Mouse (Mus musculus) liver (tissue): ENCODE measurements at regions not wholly inside any gene's neighbourhood (a gene's known extent, or its start where the extent isn't known, plus 50 kb on each side); places are given as distances from the start of the nearest gene placed in this dataset.
A peak's percentile ranks its signal among the peaks of the same experiment; 100 is the strongest.

Experiments used
- DNase-seq: peaks from one replicate; pipeline ENCODE4 v3.0.0-alpha.2; 2020; ENCODE audit warnings: mixed read lengths

DNA sequence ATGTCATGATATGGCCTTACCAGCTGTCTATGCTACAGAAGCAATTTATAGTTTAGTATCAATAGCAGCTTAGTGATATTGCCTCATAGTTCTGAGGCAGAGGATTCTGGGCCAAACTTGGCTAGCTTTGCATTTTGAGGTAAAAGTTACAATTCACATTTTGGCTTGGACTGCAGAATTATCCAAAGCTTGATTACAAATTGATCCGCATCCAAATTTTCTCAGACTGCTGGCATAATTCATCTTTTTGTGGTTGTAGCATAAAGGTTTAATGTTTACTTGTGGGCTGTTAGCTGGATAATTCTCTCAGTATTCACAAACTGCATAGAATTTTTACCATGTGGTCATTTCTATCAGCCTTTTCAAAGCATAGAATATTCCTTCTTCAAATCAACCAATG is 589.9 kb upstream of the Pdcd1 start:
- DNase-seq, result no peak

DNA sequence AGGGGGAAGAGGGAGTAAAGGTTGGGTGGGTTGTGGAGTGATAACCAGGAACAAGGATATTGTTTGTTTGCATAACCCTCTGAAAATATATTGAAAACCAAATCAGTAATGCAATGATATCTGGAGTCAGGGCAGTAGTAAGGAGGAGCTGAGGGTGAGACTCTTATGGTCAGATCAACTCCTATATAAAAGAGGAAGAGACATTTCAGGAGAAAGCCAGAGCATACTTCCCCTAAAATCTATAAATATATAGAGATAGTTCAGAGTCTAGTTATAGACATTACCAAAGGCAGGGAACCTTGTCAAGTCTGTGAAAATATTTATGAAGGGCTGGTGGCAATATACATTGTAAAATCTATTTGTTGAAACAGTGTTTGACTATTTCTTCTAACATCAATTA is 605.9 kb upstream of the Pdcd1 start:
- DNase-seq, result no peak

GRCm38 (mm10) chr1:94671641-94672040 is 619.3 kb upstream of the Pdcd1 start:
- DNase-seq, result no peak

DNA sequence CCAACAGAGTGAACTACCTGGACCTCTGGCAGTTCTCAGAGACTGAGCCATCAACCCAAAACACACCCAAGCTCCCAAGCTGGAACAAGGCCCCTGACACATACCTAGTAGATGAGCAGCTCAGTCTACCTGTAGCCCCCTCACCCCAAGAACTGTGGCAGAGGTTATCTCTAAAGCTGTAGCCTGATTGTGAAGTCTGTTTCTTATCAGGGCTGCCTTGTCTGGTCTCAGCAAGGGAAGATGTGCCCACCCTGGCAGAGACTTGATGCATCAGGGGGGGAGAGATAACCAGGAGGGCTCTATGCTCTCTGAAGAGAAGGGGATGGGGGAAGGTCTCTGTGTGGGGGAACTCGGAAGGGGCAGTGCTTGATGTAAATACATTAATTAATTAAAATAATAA is 612.9 kb upstream of the Fam174a start:
- DNase-seq, result no peak

- DNase-seq, result no peak
These were observed 611.7 kb upstream of the Fam174a start for GRCm38 (mm10) chr1:94701688-94702087.

DNA sequence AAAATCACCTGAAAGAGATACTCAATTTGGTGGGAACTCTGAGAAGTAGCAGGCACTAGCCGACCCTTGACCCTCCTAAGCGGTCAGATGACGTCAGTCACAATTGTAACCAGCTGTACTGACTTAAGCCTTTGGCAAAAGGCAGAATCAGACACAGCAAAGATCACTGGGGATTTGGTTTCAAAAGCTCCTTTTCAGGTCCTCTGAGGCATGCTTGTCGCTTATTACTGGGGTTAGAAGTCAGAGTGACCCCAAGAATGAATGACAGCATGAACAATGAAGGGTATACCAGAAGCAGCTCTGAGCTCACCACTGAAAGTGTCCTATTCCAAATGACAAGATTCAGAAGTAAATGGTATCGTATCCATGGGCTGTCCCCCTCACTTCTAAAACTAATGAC is 600.6 kb upstream of the Fam174a start:
- DNase-seq, result no peak

DNA sequence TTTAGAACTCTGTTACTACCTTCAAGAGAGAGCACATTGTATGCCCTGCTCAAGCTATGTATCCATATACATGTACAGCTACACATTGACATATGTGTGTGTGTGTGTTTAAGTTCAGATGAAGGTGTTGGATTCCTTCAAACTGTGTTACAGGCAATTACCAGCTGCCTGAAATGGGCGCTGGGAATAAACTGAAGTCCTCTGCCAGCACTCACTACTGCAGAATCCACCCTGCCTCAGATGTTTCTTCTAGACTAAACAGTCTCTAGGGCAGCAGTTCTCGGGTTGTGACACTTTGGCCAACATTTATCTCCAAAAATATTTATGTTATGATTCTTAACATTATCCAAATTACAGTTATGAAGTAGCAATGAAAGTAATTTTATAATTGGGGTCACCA is 595.7 kb upstream of the Fam174a start:
- DNase-seq, result no peak

- no peak for DNase-seq
These were observed 559.9 kb upstream of the Fam174a start for GRCm38 (mm10) chr1:94753523-94753922.

- DNase-seq, result no peak
These were observed 524.3 kb upstream of the Fam174a start for GRCm38 (mm10) chr1:94789019-94789585.

GRCm38 (mm10) chr1:94790604-94791003 is 522.8 kb upstream of the Fam174a start:
- DNase-seq, result no peak

DNA sequence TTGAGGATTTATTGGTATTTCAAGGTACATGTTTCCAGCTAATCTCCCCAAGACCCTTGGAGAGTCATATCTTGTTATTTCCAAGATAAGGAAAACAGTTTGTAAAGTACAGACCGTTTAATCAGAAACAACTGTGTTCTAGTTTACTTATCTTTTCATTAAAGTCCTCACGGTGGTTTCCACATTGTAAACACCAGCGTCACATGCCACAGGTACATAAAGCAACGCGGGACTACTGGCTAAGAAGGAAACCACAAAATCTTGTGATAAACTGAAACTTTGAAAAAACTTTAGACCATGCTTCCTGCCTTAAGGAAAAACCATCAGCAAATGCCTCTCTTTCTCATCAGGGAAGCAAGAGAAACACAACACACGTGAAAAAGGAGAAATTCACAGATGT is 522.4 kb upstream of the Fam174a start:
- peak; percentile 6 for DNase-seq

GRCm38 (mm10) chr1:94796028-94796427 is 517.4 kb upstream of the Fam174a start:
- DNase-seq, result no peak

DNA sequence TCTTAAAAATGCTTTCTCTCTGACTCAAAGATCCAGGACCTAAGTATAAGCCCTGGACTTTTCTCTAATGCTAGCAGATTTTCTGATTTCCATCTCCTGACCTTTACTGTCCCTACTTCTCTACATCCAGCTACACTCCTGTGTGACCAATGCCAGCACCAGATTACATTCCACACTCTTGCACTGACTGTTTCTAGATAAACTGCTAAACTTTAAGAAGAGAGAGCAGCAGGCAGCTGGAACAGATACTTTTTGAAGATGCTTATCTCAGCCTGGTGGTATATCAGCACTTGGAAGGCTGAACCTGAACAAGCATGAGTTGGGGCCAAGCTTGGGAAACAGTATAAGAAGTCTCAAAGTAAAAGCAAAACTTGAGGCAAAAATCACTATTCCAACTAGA is 509.7 kb upstream of the Fam174a start:
- no peak for DNase-seq

DNA sequence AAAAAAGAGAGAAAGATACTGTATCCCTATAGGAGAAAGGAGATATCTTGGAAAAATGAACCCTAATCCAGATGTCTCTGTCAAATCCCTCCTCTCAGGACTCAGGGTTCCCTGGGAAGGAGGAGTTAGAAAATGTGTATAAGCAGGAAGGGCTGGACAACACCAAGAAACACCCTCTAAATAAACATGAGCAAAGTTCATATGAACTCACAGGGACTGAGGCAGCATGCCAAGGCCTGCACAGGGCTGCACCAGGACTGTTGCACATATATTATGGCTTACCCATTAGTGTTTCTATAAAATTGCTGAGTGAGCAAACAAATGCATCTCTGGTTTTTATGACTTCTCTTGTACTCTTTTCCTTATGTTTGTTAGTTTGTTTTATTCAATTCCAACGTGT is 508.5 kb upstream of the Fam174a start:
- DNase-seq, result no peak

GRCm38 (mm10) chr1:94827628-94828027 is 485.8 kb upstream of the Fam174a start:
- DNase-seq, result no peak

- no peak for DNase-seq
These were observed 477.4 kb upstream of the Fam174a start for GRCm38 (mm10) chr1:94835982-94836381.

- no peak for DNase-seq
These were observed 461.9 kb upstream of the Fam174a start for GRCm38 (mm10) chr1:94851522-94851921.

DNA sequence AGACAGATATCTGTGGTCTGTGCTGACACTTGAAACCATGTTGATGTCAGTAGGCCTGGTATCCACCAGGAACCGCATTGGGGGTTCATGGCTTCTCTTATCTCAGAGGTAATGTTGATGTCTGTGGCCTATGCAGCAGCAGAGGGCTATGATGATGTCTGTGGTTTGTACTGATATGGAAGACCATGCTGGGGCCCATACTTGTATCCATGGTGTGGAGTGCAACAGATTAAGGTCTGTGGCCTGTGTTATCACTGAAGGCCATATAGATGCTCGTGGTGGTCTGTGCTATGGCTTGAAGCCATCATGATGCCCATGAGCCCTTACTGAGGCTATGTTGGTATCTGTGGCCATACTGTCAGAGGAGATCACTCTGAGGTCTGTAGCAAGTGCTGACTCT is 455.0 kb upstream of the Fam174a start:
- peak; percentile 26 for DNase-seq

- no peak for DNase-seq
These were observed 444.6 kb upstream of the Fam174a start for GRCm38 (mm10) chr1:94868872-94869271.

- no peak for DNase-seq
These were observed 432.9 kb upstream of the Fam174a start for GRCm38 (mm10) chr1:94880553-94880952.

GRCm38 (mm10) chr1:94904982-94905507 is 408.4 kb upstream of the Fam174a start:
- no peak for DNase-seq

GRCm38 (mm10) chr1:94910839-94911238 is 402.6 kb upstream of the Fam174a start:
- DNase-seq, result no peak
